Mouse (Mus musculus): Measurements from ENCODE around the gene Zfyve1.

GRCm38 (mm10) chr12:83580283-83580682, 16.7 kb downstream of the Zfyve1 start:
- no peak for TF ChIP-seq POLR2A (IDR thresholded peaks at IDR 0.05; ENCODE audit: insufficient read depth, low read length)
- TF ChIP-seq CTCF (IDR thresholded peaks at IDR 0.05; ENCODE audit: low read depth, low read length), result no peak
